ENCODE assay signal across 8 mouse cellular contexts in genomic region chr13:77701733-77702132, GRCm38 (mm10). TPM values are rescaled to one million over a fixed set of nuclear protein-coding genes. Genes with fewer than 3 reads are reported as not detected.
DNase-seq lines count a peak whose midpoint lies in the region; ATAC-seq and TF ChIP-seq lines count a peak whose summit lies in the region.
"Not testable (repeated sequence)": the region's sequence is repeated elsewhere in the genome, so short reads cannot be mapped to it uniquely, and the experiment has no call there.

Gene Fam172a (plus strand): TSS chr13:77702033.

- ATAC-seq in embryonic facial prominence, embryonic 14.5 days (ENCODE audit: low read depth); hindbrain, embryonic 13.5 days (ENCODE audit: low FRiP score); limb, embryonic 15.5 days (ENCODE audit: insufficient number of reproducible peaks, low FRiP score, low TSS enrichment, low read depth); midbrain, embryonic 12.5 days (ENCODE audit: low FRiP score, low read depth); stomach, postnatal 0 days (ENCODE audit: low FRiP score, low TSS enrichment): not testable (repeated sequence)

- H3K36me3 ChIP-seq in embryonic facial prominence, embryonic 14.5 days (ENCODE audit: control insufficient read depth, insufficient read depth, low read length); heart, embryonic 10.5 days; hindbrain, embryonic 13.5 days; limb, embryonic 15.5 days; midbrain, embryonic 12.5 days; stomach, postnatal 0 days (ENCODE audit: control insufficient read depth, insufficient read depth, low read length): not testable (repeated sequence)

- H3K27ac ChIP-seq in embryonic facial prominence, embryonic 14.5 days (replicated peaks; ENCODE audit: low read depth, low read length); heart, embryonic 10.5 days; hindbrain, embryonic 13.5 days; limb, embryonic 15.5 days; midbrain, embryonic 12.5 days (replicated peaks); stomach, postnatal 0 days (replicated peaks): not testable (repeated sequence)

- TF ChIP-seq EP300 in stomach, postnatal 0 days (optimal IDR thresholded peaks at IDR 0.05) = not testable (repeated sequence)

- H3K9me3 ChIP-seq in embryonic facial prominence, embryonic 14.5 days (ENCODE audit: control insufficient read depth, low read length); heart, embryonic 10.5 days; hindbrain, embryonic 13.5 days; limb, embryonic 15.5 days; midbrain, embryonic 12.5 days; stomach, postnatal 0 days (ENCODE audit: control insufficient read depth, low read length): not testable (repeated sequence)

- not testable (repeated sequence) for H3K4me3 ChIP-seq in embryonic facial prominence, embryonic 14.5 days (ENCODE audit: low read depth, low read length); heart, embryonic 10.5 days; hindbrain, embryonic 13.5 days; limb, embryonic 15.5 days; midbrain, embryonic 12.5 days; stomach, postnatal 0 days (ENCODE audit: low read depth, low read length)

- H3K9ac ChIP-seq in embryonic facial prominence, embryonic 14.5 days (ENCODE audit: low read depth, low read length); hindbrain, embryonic 13.5 days; limb, embryonic 15.5 days; midbrain, embryonic 12.5 days (replicated peaks); stomach, postnatal 0 days (ENCODE audit: low read length): not testable (repeated sequence)

- DNase-seq in adrenal gland, adult 2 months; embryonic facial prominence, embryonic 14.5 days (ENCODE audit: low spot score); heart, embryonic 10.5 days (ENCODE audit: low spot score); layer of hippocampus, postnatal 10 days (ENCODE audit: low spot score in 2 of 2); stomach, postnatal 0 days (ENCODE audit: low spot score): not testable (repeated sequence)

- TF ChIP-seq CTCF in stomach, postnatal 0 days (IDR thresholded peaks at IDR 0.05; ENCODE audit: low read depth) = not testable (repeated sequence)

- WGBS in embryonic facial prominence, embryonic 14.5 days = no CpG with 5 or more reads among the region's 6 CpGs
- WGBS in heart, embryonic 10.5 days = no CpG with 5 or more reads among the region's 6 CpGs
- WGBS in hindbrain, embryonic 13.5 days = no CpG with 5 or more reads among the region's 6 CpGs
- WGBS in limb, embryonic 15.5 days = 100% methylated on average over 1 of the region's 6 CpGs
- 100% methylated on average over 1 of the region's 6 CpGs for WGBS in midbrain, embryonic 12.5 days
- WGBS in stomach, postnatal 0 days = no CpG with 5 or more reads among the region's 6 CpGs

- H3K27me3 ChIP-seq in embryonic facial prominence, embryonic 14.5 days (replicated peaks; ENCODE audit: control insufficient read depth, insufficient read depth, low read length); heart, embryonic 10.5 days (ENCODE audit: insufficient read depth, poor library complexity, severe bottlenecking); hindbrain, embryonic 13.5 days; limb, embryonic 15.5 days; midbrain, embryonic 12.5 days; stomach, postnatal 0 days (ENCODE audit: control insufficient read depth, insufficient read depth, low read length): not testable (repeated sequence)

- not testable (repeated sequence) for H3K4me1 ChIP-seq in embryonic facial prominence, embryonic 14.5 days (ENCODE audit: control insufficient read depth, insufficient read depth, low read length); heart, embryonic 10.5 days; hindbrain, embryonic 13.5 days (replicated peaks); limb, embryonic 15.5 days; midbrain, embryonic 12.5 days; stomach, postnatal 0 days (replicated peaks; ENCODE audit: control insufficient read depth, insufficient read depth)

- not testable (repeated sequence) for H3K4me2 ChIP-seq in embryonic facial prominence, embryonic 14.5 days (ENCODE audit: low read depth, low read length); hindbrain, embryonic 13.5 days; limb, embryonic 15.5 days; midbrain, embryonic 12.5 days (replicated peaks); stomach, postnatal 0 days (replicated peaks; ENCODE audit: low read depth)

RNA-seq across cellular contexts. Expression of gene Fam172a, which starts in this region (rescaled TPM):
- total RNA-seq in adrenal gland, adult 2 months (2021) = 10 to 100 TPM; 20.4 to 22.2 TPM
- 19.3 and 20.7 TPM in 2 replicates for polyA plus RNA-seq in adrenal gland, adult 2 months (2012; rRNA removed)
- polyA plus RNA-seq in embryonic facial prominence, embryonic 14.5 days (2014; fragmentation: Nextera tagmentation; extraction: Ambion mirVana) = 33.0 and 33.1 TPM in 2 replicates
- polyA plus RNA-seq in heart, embryonic 10.5 days (2016; fragmentation: Nextera tagmentation; extraction: Ambion mirVana) = 21.2 and 21.9 TPM in 2 replicates
- 44.5 and 48.8 TPM in 2 replicates for polyA plus RNA-seq in hindbrain, embryonic 13.5 days (2015; fragmentation: Nextera tagmentation; extraction: Ambion mirVana)
- 10 to 100 TPM; 41.1 to 48.1 TPM for total RNA-seq in layer of hippocampus, postnatal 10 days (2021)
- polyA plus RNA-seq in limb, embryonic 15.5 days (2015; fragmentation: Nextera tagmentation; extraction: Ambion mirVana) = 34.6 and 39.1 TPM in 2 replicates
- 41.6 and 46.4 TPM in 2 replicates for polyA plus RNA-seq in midbrain, embryonic 12.5 days (2016; fragmentation: Nextera tagmentation; extraction: Ambion mirVana)
- polyA plus RNA-seq in stomach, postnatal 0 days (2015; fragmentation: Nextera tagmentation; extraction: Ambion mirVana) = 19.4 and 19.8 TPM in 2 replicates
